Mouse (Mus musculus) forelimb bud, embryonic 11.5 days (tissue): ENCODE data around the gene Pbx1.

Experiments
- DNase-seq: peaks from one replicate; pipeline ENCODE4 v3.0.0-alpha.2; 2012; ENCODE audit warnings: low read depth, low spot score

The Pbx1 gene

DNA sequence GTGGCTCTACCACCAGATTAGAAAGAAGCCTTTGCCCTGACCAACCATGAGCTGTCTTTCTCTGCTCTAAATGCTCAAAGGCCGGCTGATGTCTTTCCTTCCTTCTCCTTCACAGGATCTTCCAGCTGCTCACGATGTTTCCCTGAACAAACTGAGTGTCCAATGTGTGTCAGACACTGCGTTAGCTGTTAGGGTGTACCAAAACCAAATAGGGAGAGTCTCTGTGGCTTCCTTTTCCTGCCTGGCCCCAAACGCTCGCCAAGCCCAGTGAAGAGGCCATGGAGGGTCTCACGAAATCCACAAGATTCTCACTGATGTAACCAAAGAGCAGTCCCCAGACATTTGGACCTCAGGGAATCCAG lies 47.5 kb downstream of the Pbx1 start:
- no peak for DNase-seq

DNA sequence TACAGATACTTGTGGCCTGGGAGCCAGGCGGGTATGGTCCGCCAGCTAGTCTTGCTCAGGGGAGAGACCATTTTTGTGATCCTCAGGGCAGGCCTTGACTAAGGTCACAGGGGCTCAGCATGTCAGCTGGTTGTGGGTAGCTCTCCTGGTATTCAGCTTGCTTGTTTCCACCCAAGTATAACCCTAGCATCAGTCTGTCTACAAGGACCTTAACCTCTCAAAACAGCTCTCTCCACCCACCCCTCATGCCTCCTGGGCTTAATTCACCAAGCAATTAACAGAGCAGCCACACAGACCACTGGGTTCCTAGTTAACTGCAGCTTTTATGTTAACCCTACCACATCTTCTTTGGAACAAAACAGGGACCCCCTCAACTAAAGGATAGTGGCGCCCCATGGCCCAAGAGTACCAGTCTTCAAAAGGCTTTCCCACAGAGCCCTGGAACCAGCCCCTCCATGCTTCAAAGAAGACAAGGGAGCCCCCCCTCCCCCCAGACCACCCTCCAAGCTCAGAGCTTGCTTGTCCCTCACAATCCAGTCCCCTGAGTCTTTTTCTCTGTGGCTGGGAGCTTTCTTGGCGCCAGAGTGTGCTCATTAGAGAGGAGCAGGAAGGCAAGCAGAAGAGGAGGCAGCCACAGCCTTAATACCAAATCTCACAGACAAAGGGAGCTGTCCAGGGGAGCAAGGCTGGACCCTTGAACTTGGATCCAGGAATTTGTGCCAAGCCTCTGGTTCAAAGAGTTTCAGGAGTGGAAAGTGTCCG lies 48.1 kb downstream of the Pbx1 start:
- DNase-seq, result no peak

DNA sequence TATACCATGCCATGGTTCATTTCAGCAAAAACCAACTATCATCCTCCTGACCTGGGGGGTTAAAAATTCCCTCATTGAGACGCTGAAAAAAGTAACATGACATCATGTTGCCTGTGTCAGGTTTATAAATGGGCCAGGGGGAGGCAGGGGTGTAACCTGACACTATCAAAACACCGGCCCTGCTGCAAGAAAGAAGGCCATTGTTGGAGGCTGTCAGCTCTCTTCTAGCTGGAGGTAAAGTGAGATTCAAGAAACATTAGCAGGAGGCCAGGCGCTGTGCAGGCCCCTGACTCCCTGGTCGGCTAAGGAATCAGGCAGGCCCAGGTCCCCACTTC lies 49.3 kb downstream of the Pbx1 start:
- DNase-seq, result peak; percentile 79

DNA sequence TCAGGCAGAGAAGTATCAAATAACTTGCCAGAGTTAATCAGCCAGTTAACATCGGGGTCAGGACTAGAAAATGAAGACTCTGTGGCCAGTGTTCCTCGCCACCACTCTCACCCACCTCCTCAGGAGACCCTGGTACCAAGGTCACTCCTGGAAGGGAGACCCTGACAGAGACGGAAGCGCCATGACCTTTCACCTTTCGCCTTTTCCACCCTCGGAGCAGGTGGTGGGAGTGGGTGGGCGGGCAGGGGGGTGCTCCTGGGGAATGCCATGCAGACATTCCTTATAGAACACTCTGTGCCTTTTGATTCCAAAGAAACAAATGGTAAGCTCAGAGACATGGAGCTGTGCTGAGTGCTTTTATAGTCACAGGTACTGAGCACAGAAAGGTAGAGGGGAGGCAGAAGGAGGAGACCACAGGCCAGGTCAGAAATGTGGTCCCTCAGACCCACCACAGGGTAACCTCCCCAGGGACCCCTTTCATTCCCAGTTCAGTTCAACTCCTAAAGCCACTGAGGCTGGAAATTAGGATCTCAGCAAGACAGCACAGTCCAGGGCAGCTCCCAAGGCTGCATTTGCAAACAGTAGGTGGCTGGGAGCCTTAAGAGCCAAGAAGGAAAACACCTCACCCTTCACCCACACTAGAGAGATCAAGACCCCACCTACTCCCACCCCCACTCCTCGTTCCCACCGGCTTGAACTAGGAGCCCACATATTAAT lies 49.8 kb downstream of the Pbx1 start:
- DNase-seq, result no peak

DNA sequence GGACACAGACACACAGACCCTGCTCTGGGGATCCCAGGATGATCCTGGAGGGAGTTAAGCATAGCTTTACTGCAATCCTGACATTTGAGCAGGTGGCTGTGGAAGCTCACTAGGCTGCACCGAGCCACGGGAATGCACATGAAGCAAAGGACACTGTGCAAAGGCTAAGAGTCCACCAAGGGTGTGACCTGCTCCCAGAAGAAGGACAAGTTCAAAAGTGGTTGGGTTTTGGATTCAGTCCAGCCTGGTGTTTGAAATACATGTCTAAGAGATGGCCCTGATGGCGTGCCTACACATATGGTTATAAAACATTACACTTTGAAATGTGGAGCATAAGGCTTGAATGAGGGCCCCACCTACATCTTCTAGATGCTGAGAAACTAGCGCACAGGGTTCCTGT lies 50.6 kb downstream of the Pbx1 start:
- DNase-seq, result no peak

DNA sequence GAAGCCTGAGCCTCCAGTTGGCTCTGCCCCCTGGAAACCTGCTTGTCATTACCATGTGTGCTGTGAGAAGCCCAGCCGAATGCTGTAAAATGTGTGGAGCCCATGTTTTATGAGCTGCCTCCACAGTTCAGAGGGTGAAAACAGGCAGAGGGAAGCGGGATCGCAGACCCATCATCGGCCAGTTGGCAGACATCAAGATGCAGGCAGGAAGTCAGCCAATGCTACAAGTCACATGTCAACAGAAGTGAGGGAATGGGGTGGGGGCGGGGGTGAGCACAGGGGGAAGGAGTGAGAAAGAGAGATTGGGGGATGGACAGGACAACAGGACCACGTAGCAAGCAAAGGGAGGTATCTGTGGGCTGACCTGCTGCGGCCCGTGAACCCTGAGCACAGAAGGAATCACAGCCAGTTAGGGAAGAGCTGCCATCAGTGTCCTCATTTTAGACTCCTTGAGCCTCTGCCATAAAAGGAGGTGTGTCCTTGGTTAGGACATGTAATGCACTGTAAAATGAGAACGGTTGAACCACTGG lies 51.8 kb downstream of the Pbx1 start:
- DNase-seq, result peak; percentile 71

DNA sequence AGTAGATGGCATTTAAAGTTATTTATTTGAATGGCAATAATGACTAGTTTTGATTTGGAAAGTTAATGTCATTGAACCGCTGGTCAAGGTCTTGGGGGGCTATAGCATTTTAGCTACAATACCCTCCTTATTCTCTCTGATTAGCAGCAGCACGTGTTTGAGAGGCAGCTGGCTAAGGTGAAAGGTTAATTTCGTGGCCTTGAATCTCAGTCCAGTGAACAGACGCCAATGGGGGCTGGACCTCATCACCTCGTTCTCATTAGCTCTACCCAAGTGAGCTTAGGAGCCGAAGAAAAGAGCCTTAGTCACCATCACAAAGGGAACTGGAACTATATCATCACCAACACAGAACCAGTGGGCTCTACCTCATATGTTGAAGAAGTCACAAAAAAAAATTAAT lies 54.4 kb downstream of the Pbx1 start:
- no peak for DNase-seq

DNA sequence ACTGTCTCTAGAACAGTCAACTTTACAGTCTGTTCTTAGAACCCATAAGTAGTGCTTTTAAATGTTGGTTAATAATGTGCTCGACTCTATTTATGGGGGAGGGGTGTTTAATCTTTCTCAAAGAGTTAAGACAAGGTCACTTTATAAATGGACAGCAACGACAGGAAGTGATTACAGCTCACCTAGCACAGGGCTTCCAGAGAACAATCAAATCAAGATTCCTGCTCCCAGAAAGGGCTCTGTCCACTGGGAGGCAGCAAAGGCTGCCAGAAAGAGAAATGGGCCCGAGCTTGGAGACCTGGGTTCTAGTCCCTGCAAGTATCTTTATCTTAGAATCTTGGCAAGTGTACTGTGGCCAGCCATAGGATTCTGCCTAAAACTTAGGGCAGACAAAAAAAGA lies 55.7 kb downstream of the Pbx1 start:
- no peak for DNase-seq

DNA sequence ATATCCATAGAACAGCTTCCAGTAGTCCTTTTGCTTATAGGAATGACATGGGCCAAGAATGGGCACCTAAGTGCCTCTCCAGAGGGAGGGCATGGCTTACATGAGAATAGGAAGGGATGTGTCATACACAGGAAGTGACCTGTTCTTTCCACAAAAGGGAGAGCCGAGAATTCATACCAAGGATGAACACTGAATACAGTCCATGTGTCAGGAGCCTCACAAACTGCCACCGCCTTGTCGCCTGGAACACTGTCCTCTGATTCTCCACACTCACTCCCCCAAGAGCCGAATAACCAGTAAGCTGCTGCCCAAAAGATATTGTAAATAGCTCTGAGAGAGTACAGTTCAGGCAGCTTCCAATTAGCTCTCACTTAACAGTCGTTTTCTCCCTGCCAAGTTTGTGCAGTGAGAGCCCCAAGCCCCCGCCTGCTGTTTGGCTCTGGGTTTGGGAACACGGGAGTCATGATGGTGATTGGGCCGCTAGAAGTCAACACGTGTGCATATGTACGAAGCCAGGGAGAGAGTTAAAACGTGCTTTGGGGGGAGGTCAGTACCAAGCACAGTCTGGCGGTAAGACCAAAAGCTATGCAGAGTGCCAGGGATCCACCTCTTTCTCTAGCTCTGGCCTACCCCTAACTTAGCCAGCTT lies 57.0 kb downstream of the Pbx1 start:
- no peak for DNase-seq

DNA sequence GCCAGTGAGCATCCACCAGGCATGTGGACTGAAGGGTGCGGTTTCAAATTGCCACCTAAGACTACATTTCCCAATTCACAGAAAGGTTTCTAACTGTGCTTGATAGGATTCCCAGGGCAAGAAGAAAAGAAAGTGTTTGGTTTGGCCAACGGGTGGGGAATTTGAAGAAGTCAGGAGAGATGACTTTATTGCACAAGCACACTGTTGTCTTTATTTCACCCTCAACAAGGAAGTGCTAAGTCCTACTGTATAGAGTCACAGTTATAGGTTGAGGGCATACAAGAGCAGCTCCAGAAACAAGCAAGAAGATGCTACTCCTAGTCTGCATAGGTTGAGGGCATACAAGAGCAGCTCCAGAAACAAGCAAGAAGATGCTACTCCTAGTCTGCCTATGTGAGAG lies 60.0 kb downstream of the Pbx1 start:
- DNase-seq, result no peak

DNA sequence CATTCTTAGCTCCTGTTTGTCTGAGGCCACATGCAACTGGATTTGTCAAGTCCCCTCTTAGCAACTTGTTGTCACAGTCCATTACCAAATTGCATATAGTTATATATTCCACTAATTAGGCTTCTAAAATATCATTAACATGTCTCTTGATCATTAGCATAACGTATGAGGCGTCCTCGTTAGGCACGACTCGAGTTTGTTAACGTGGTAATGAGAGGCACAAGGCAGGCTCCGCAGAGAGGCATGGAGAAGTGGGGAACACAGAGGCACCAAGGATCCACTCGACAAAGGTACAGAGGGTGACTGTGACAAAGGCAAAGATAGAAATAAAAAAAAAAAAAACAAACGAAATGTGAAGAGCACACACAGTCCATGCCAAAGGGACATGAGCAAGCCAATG lies 61.1 kb downstream of the Pbx1 start:
- DNase-seq, result no peak

DNA sequence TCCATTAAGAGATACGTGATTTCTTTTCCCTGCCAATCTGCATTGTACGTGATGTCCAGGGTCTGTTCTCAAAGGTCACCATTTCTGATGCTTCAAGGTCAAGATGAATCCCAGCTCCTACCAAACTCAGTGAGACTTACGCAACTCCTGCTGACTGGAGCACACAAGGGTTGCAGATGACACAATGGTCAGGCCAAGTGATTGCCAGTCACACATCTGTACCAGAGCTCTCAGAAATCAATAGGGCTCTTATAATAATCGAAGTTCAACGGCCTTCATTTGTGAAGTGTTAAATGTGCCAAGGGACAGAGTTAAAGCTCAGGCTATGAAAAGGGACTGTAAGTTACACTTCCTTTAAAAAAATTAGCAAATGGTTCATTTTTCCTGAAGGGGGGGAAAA lies 65.8 kb downstream of the Pbx1 start:
- DNase-seq, result no peak

DNA sequence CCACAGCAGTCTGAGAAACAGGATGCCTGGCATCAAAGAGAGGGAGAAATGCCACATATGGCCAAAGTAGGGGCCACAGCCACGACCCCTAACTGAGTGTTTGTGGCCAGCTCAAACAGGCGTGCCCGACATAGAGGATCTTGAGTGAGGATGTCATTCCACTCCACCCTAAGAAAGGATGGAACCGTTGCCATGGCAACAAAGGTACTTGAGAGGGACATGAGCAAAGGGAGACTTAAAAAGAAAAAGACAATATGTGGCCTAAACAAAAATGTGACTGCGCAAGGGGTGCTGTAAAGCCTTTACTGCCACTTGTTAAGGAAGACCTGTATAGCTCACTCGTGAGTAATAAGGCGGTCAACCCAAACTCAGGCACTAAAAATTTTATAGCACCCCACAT lies 67.7 kb downstream of the Pbx1 start:
- DNase-seq, result no peak

DNA sequence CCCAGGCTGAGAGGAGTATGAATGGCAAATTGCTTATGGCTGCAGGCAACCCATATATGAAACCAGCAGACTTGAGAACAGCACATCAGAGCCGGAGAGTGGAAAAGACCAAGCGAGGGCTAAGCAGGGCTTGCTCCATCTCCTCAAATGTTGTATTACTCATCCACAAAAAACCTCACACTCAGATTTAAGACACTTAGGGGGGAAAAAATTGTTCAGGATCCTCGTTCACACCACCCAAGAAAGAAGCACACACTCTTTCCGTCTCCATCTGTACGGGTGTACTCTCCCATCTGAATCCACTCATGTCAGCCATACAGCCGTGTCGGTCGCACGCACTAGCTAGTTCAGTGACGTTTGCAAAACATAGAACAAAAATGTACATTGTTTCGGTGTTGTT lies 69.0 kb downstream of the Pbx1 start:
- DNase-seq, result no peak

DNA sequence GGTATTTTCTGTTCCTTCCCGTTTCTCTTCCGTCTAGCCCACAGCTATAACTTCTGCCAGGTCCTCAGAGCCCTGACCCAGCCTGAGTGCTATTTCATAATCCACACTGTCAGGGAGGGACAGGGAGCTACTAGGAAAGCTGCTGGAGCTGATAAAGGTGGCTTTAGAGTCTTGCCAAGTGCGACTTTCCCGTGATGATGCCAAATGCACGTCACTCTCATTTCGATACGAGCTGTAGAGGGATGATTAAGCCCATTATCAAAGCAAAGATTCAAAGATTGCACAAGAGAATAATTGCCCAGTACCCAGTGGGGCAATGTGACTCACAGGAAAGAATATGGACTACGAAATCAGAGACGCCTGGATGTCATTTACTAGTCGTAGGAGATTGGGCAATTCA lies 69.6 kb downstream of the Pbx1 start:
- no peak for DNase-seq

DNA sequence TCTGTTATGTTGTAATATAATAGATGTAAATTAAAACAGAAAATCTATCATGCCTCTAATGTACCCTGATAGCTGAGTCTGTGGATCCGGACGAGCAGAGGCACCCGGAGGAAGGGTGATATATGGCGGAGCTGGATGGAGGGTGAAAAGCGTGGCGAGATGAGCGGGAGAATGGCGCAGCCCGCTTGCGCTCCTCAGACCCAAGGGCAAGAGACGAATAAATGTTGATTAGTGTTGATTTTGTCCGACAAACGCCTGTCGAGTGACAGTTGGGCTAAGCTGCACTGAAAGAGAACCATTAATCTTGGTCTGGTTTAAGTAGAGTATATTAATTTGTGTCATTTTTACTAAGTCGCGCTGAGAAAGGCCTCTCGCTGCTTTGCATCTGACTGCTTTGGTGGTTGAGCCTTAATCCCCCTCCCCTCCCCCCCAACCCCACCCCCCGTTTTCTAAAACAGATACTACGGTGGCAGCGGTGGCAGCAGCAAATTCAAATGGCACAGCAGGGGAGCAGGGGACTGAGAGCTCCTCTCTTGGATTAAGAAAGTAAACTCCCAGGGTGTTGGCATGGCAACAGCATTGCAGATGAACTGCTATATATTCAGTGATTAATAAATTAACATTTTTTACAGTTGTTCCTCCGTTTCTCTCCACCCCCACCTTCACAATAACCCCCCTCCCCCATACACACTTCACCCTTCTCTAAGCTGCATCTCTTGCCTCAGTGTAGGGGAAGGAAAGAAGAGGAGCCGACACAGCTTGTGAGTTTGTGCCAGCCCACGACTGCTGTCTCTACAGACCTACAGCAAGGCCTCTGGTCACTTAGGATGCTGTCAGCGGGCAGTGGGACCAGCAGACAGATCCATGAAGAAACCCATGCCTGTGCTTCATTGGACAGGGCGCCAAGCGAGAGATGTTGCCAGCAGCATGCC lies 74.1 kb downstream of the Pbx1 start:
- DNase-seq, result no peak

DNA sequence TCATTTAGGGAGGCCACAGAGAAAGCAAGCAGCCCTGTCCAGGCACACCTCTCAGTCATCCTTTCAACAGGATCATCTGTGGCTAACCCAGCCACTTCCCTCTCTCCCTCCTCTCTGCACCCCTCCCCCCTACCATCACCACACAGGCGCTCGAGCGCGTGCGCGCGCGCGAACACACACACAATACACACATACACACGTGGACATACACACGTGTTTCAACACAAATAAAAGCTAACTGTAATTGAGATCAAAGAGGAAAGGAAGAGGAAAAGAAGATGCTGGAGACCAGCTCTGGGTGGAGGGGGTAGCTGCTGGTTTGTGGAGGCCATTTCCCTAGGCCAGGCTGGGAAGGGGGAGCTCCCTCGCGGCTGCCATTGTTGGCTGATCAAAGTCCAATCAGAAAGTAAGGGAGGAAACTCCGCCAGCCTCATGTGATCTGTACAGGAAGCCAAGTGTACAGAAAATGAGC lies 75.1 kb downstream of the Pbx1 start:
- DNase-seq, result no peak

DNA sequence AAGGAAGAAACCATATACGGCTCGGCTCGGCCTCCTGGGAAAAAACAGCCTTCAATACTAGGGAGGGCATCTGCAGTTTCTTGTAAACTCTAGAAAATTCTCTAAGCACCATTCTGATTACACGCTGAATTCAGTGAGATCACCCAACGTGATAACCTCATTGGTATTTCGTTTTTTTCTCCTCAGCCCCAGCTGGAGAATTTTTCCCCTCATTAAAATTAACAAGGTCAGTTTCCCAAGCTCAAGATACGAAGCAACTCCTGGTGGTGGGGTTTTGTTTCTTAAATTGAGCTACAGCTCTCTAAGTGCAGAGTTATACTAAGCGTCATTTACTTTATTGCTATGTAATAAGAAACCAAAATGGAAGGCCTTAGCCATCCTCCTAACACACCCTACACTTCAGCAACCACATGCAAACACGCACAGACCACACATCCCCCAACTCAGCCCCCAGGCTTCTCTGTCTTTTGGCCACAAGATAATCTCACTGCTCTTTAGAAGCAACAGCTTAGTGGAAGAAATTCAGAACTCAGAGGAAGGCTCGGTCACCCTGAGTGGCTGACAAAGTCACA lies 76.0 kb downstream of the Pbx1 start:
- DNase-seq, result peak; percentile 34

DNA sequence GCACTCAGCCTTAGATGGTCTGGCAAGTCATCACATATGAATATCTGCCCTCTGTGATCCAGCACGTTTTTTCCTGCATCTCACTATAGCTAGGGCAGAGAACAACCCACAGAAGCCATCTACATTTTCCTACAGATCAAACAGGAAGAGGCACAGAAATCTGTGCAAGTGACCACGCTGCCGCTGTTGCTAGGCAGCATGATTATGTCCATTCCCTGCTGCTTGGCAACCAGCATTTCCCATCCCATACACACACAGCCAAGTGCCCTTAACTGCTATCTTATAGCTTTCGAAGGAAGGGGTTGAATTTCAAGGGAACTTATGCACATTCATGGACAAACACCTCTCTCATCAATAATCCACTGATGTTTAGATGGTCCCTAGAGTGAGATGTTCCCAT lies 77.1 kb downstream of the Pbx1 start:
- DNase-seq, result peak; percentile 33

DNA sequence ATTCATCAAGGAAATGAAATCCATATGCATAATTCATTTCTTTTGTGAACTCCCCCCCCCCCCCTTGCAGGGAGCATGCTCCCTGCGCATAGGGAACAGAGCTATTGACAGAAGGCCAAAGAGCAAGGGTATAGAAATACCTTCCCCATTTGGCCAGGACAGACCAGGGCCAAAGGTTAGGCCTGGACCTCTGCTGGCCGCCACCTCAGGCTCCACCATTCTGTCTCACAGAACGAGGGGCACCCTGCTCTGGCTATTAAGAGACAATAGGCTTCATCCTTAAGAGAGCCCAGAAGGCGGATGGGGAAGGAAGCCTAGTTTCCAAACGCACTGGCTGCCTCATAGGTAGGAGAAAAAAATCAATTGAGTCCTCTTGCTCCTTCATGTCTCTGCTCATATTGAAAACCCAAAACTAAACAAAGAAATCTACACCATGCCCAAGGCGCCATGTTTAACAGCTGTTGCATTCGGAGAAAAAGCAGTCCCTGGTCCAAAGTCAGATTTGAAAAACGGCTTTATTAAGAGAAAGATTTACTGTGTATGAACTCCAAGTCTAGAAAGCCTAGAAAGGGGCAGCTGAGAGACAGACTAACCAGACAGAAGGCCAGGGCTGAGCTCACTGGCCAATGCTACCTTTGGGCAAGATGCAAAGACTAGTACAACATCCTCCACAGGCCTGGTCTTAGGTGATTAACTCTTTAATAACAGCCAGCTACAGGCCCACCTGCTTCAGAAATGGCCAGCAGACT lies 83.9 kb downstream of the Pbx1 start:
- DNase-seq, result no peak

DNA sequence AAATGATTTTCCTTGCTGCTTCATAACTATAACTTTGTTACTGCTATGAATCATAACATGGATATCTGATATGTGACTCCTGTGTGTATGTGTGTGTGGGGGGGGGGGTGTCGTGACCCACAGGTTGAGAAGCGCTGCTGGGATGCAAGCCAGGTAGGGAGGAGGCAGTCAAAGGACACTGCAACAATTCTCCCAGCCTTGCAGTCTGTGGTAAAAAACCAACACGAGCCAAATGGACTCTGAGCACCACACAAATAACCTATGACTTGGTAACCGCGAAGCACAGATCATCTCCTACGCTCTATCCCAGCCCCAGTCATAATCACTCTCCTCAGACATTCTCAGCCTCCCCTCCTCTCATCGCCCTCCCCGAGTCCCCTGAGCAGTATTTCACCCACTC lies 87.2 kb downstream of the Pbx1 start:
- no peak for DNase-seq
